Mouse (Mus musculus): ENCODE data around the gene Rab3c. TPM values are rescaled to one million over a fixed set of nuclear protein-coding genes. Genes with fewer than 3 reads are reported as not detected.

Rab3c gene
- polyA plus RNA-seq (2015; fragmentation: Nextera tagmentation; extraction: Ambion mirVana): 3.1 and 3.3 TPM in 2 replicates

DNA sequence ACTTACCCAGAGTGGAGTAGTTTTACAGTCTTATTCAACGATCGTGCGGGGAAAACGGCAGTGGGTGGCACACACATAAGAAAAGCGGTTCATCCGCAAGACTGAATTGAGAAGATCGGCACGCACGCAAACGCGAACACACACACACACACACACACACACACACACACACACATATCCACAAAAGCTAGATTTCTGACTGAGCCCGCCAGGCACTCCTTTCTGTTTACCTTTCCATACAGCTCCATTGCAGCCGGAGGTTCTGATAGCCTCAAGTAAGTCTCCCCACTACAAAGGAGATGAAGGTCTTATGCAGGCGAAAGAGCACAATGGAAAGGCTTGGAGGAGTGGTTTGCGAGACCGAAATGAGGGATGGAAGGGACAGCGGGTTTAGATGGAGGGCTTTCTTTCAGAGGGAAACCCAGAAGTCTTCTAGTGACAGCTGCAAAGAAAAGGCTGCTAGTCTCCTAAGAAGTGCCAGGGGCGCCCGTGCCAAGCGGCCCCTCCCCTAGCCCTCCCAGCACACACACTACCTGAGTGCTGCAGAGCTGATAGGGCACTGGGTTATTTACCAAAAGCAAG, at the start of gene Rab3c:
TSS of gene Rab3c (minus strand) at position 434 of the 582 bp plus-strand sequence.
- Histone ChIP-seq H3K4me3 (ENCODE audit: low read depth, low read length) (peak within 1 kb of the TSS; percentile 38), H3K4me1 (replicated peaks; ENCODE audit: control insufficient read depth, insufficient read depth) (no peaks in the 10 kb centered on the region), H3K36me3 (ENCODE audit: control insufficient read depth, insufficient read depth, low read length) (no peaks in the 10 kb centered on the region), H3K27me3 (ENCODE audit: control insufficient read depth, insufficient read depth, low read length) (no peaks in the 10 kb centered on the region), H3K4me2 (replicated peaks; ENCODE audit: low read depth) (peak within 1 kb of the TSS; percentile 60), H3K9me3 (ENCODE audit: control insufficient read depth, low read length) (no peaks in the 10 kb centered on the region), H3K9ac (ENCODE audit: low read length) (no peak within 1 kb of the TSS), H3K27ac (replicated peaks) (no peak within 1 kb of the TSS)
- ATAC-seq (ENCODE audit: low FRiP score, low TSS enrichment) (peak; percentile 21; the same call in 1 of the 2 replicates), DNase-seq (ENCODE audit: low spot score) (peak; percentile 29)
- TF ChIP-seq CTCF (IDR thresholded peaks at IDR 0.05; ENCODE audit: low read depth) (no peak), EP300 (optimal IDR thresholded peaks at IDR 0.05) (no peak)
- 2% methylated on average over 20 of the region's 20 CpGs for WGBS

DNA sequence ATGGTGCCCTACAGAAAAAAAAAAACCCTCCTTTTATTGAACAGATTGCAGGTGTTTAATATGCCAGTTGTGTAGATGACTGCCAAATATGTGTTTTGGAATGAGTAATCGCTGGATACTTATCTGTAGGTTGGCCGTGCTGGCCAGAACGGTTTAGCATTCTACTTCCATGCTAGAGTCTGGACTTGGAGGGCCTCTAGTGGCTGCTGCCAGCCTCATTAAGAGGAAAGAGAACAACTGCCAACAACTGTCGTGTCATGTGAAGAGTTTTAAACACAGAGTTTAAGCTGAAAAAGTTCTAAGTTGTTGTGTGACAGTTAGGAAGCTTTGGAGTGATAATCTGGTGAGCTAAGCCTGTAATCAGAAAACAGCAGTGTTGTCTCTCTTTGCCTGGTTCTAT, 38.0 kb upstream of the Rab3c start:
- Histone ChIP-seq H3K4me2 (replicated peaks; ENCODE audit: low read depth) (no peak overlapping the region), H3K4me3 (ENCODE audit: low read depth, low read length) (no peak overlapping the region), H3K27ac (replicated peaks) (no peak overlapping the region), H3K9me3 (ENCODE audit: control insufficient read depth, low read length) (no peaks in the 10 kb centered on the region), H3K4me1 (replicated peaks; ENCODE audit: control insufficient read depth, insufficient read depth) (no peaks in the 10 kb centered on the region), H3K9ac (ENCODE audit: low read length) (no peak overlapping the region), H3K27me3 (ENCODE audit: control insufficient read depth, insufficient read depth, low read length) (no peaks in the 10 kb centered on the region), H3K36me3 (ENCODE audit: control insufficient read depth, insufficient read depth, low read length) (no peaks in the 10 kb centered on the region)
- no peak for DNase-seq (ENCODE audit: low spot score)
- WGBS: 47% methylated on average over 4 of the region's 4 CpGs
- ATAC-seq (ENCODE audit: low FRiP score, low TSS enrichment): no peak
- TF ChIP-seq EP300 (optimal IDR thresholded peaks at IDR 0.05): no peak
- peak; percentile 57 for TF ChIP-seq CTCF (IDR thresholded peaks at IDR 0.05; ENCODE audit: low read depth)

DNA sequence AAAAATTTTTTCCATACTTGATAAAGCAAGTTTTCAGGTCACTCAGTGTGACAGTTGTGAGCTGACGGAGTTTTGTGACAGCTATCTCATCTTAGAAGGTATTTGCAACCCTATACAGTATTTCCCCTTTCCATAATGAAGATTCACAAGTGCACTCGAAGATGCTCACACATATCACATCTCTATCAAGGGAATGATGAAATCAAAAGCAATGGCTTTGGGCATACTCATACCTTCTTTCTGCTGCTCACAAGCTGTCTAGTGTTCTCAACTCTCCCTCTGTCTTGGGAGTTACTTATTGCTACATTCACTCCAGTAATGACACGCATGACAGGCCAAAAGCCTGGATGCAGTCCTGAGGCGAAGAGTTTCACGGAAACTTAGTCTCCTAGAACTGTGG, 26.4 kb upstream of the Rab3c start:
- H3K27ac ChIP-seq (replicated peaks): no peak overlapping the region
- ATAC-seq (ENCODE audit: low FRiP score, low TSS enrichment) (no peak), DNase-seq (ENCODE audit: low spot score) (no peak)
- H3K9me3 ChIP-seq (ENCODE audit: control insufficient read depth, low read length): no peaks in the 10 kb centered on the region
- no peak for TF ChIP-seq EP300 (optimal IDR thresholded peaks at IDR 0.05)
- TF ChIP-seq CTCF (IDR thresholded peaks at IDR 0.05; ENCODE audit: low read depth): no peak
- no peak overlapping the region for H3K4me2 ChIP-seq (replicated peaks; ENCODE audit: low read depth)
- no peak overlapping the region for H3K4me3 ChIP-seq (ENCODE audit: low read depth, low read length)
- H3K4me1 ChIP-seq (replicated peaks; ENCODE audit: control insufficient read depth, insufficient read depth): no peaks in the 10 kb centered on the region
- WGBS: 80% methylated on average over 5 of the region's 5 CpGs
- no peaks in the 10 kb centered on the region for H3K36me3 ChIP-seq (ENCODE audit: control insufficient read depth, insufficient read depth, low read length)
- H3K9ac ChIP-seq (ENCODE audit: low read length): no peak overlapping the region
- no peaks in the 10 kb centered on the region for H3K27me3 ChIP-seq (ENCODE audit: control insufficient read depth, insufficient read depth, low read length)

DNA sequence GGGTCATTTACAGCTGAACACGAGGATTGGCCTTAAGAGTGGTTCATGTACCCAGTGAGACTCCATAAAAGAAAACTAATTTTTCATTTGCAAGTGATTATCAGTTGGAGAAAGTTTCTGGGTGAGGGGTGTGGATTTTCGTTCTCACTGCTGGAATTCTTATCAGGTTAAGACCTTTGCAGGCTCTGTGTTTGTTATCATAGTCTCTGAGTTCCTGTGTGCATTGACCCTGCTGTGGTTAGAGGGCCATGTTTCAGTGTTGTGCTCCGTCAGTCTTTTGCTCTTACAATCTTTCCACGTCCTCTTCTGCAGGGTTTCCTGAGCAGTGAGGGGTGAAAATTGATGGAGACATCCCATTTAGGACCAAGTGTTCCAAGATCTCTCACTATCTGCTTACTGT, 16.3 kb upstream of the Rab3c start:
- Histone ChIP-seq H3K27ac (replicated peaks) (no peak overlapping the region), H3K9ac (ENCODE audit: low read length) (no peak overlapping the region), H3K4me1 (replicated peaks; ENCODE audit: control insufficient read depth, insufficient read depth) (no peaks in the 10 kb centered on the region), H3K4me2 (replicated peaks; ENCODE audit: low read depth) (no peak overlapping the region), H3K9me3 (ENCODE audit: control insufficient read depth, low read length) (no peaks in the 10 kb centered on the region), H3K36me3 (ENCODE audit: control insufficient read depth, insufficient read depth, low read length) (no peaks in the 10 kb centered on the region), H3K4me3 (ENCODE audit: low read depth, low read length) (no peak overlapping the region), H3K27me3 (ENCODE audit: control insufficient read depth, insufficient read depth, low read length) (no peaks in the 10 kb centered on the region)
- WGBS: 42% methylated on average over 4 of the region's 4 CpGs
- DNase-seq (ENCODE audit: low spot score) (no peak), ATAC-seq (ENCODE audit: low FRiP score, low TSS enrichment) (no peak)
- TF ChIP-seq EP300 (optimal IDR thresholded peaks at IDR 0.05) (no peak), CTCF (IDR thresholded peaks at IDR 0.05; ENCODE audit: low read depth) (no peak)

DNA sequence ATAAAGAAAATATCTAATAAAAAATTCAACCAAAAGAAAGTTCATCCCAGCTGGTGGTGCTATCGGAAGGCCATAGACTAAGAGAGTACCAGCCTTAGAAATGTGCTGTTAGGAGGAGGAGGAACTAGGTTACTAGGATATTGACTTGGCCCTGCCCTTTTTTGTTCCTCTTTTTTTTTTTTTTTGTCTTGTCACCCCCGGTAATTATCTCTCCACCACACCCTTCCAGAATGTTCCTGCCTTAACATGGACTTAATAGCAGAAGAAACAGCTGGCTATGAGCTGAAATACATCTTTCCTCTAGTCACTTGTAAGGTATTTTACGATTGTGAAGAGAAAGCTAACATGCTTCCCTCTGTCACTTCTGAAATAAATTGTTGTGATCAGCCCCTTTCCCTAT, 7.7 kb upstream of the Rab3c start:
- no peaks in the 10 kb centered on the region for H3K27me3 ChIP-seq (ENCODE audit: control insufficient read depth, insufficient read depth, low read length)
- no peak overlapping the region for H3K4me2 ChIP-seq (replicated peaks; ENCODE audit: low read depth)
- no peak overlapping the region for H3K9ac ChIP-seq (ENCODE audit: low read length)
- H3K9me3 ChIP-seq (ENCODE audit: control insufficient read depth, low read length): no peaks in the 10 kb centered on the region
- 66% methylated on average over 3 of the region's 3 CpGs for WGBS
- no peaks in the 10 kb centered on the region for H3K36me3 ChIP-seq (ENCODE audit: control insufficient read depth, insufficient read depth, low read length)
- DNase-seq (ENCODE audit: low spot score) (no peak), ATAC-seq (ENCODE audit: low FRiP score, low TSS enrichment) (no peak)
- no peak overlapping the region for H3K27ac ChIP-seq (replicated peaks)
- no peaks in the 10 kb centered on the region for H3K4me1 ChIP-seq (replicated peaks; ENCODE audit: control insufficient read depth, insufficient read depth)
- no peak overlapping the region for H3K4me3 ChIP-seq (ENCODE audit: low read depth, low read length)
- TF ChIP-seq CTCF (IDR thresholded peaks at IDR 0.05; ENCODE audit: low read depth): no peak
- no peak for TF ChIP-seq EP300 (optimal IDR thresholded peaks at IDR 0.05)

DNA sequence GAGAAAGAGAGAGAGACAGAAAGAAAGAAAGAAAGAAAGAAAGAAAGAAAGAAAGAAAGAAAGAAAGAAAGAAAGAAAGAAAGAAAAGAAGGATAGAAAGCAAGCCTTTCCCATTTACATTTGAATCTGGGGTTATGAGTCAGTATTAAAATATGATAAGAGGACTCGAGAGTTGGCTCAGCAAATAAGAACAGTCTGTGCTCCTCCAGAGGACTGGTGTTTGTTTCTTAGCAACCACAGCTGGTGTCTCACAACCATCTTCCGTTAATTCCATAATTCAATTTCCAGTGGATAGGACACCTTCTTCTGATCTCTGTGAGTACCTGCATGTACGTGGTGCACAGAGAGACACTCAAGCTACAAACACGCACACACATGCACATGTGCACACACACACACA, 3.0 kb upstream of the Rab3c start:
- DNase-seq (ENCODE audit: low spot score): no peak
- H3K9ac ChIP-seq (ENCODE audit: low read length): no peak overlapping the region
- H3K4me2 ChIP-seq (replicated peaks; ENCODE audit: low read depth): no peak overlapping the region
- H3K4me1 ChIP-seq (replicated peaks; ENCODE audit: control insufficient read depth, insufficient read depth): no peaks in the 10 kb centered on the region
- TF ChIP-seq CTCF (IDR thresholded peaks at IDR 0.05; ENCODE audit: low read depth) (no peak), EP300 (optimal IDR thresholded peaks at IDR 0.05) (no peak)
- no peak overlapping the region for H3K27ac ChIP-seq (replicated peaks)
- H3K27me3 ChIP-seq (ENCODE audit: control insufficient read depth, insufficient read depth, low read length): no peaks in the 10 kb centered on the region
- H3K36me3 ChIP-seq (ENCODE audit: control insufficient read depth, insufficient read depth, low read length): no peaks in the 10 kb centered on the region
- no peaks in the 10 kb centered on the region for H3K9me3 ChIP-seq (ENCODE audit: control insufficient read depth, low read length)
- no peak for ATAC-seq (ENCODE audit: low FRiP score, low TSS enrichment)
- no peak overlapping the region for H3K4me3 ChIP-seq (ENCODE audit: low read depth, low read length)
- WGBS: 65% methylated on average over 4 of the region's 4 CpGs

Data from stomach, postnatal 0 days (tissue).